Mouse (Mus musculus) thymus, postnatal 0 days (tissue): ENCODE results near the gene Ndp. TPM values are rescaled to one million over a fixed set of nuclear protein-coding genes. Genes with fewer than 3 reads are reported as not detected.

Source experiments
- DNase-seq: peaks from one replicate; pipeline ENCODE4 v3.0.0-alpha.2; 2015; ENCODE audit warnings: low spot score
- polyA plus RNA-seq: library from polyadenylated mRNA; unstranded; fragments of >200 nt; fragmentation: Nextera tagmentation; extraction: Ambion mirVana; gene quantifications from 2 replicates; pipeline ENCODE4 v1.2.1, GENCODE M21; 2015

The Ndp gene
- polyA plus RNA-seq, result 0.07 TPM in 1 of 2 replicates, not detected in the other

DNA sequence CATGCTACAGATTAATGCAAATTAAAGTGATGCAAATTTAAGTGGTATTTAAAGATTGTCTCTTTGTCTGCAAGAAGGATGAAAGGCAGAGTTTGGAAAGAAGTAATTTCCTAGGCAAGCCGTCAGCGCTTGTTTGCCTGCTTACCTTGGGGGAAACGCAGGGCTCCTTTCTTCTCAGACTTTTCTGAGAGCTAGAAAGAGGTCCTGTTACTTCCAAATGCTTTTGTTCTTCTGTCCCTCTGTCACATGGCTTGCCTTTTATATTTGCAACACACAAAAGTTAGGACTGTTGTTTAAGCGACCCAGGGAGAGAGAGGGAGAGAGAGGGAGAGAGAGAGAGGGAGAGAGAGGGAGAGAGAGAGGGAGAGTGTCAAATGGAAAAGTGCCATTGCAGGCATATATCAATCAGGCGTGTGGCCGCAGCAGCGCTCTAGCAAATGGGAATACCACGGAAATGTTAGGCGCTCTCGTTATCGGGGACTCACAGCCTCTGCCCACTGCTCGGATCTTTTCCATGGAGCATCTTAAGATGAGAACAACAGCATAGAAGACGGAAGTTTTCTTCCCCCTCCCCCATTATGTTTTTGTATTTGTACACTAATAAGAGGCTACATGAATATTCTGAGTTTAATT lies at the start of gene Ndp:
Gene Ndp (minus strand): TSS at position 534 of the 633 bp plus-strand sequence.
- DNase-seq, result no peak

DNA sequence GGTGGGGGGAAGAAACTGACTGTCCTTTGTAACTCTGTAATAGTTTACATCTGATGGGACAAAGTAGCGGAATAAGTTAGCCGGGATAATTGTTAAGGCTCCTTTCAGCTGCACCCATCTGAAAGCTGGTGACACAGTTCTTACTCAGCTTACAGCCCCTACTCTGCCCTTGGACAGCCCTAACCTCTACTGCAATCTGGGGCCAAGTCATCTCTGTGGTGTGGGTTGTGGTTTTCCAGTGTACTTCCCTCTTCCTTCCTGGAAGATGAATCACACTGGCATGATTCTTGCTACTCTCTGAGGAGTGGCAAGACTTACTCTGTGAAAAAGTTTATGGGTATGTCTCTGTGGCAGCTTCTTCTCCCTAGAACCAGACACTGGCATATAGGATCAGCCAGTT lies 43.2 kb upstream of the Ndp start:
- no peak for DNase-seq

DNA sequence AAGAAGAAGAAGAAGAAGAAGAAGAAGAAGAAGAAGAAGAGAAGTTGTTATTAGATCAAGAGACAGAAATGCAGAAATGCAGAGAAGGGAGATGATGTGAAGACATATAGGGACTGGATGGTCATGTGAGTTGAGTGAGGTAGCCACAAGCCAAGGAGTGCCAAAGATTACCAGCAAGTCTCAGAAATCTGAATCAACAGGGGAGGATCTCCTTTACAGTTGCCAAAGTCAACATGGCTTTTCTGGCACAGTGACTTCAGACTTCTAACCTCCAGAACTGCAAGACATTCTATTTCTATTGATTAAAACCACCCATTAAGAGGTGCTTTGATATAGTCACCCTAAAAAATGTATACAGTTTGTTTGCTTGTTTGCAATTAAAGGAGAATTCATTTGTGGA lies 6.4 kb upstream of the Ndp start:
- no peak for DNase-seq

DNA sequence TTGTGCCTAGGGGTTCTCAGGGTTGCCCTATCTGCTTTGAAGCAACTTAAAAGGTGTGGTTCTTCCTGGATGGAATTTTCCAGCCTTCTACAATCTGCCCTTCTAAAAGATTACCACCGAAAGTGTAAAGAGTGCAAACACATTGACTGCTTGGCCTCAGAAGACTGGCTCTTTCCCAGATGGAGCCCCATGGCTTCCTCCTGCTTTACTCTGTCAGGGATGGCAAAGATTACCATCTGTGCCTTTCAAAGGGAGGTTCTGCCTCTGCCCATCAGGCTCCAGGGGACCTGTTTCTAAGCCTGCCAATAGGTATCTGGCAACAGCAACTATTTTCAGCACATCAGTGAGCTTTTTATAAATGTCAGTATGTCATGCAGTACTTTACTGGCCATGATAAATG lies 1.5 kb upstream of the Ndp start:
- no peak for DNase-seq

DNA sequence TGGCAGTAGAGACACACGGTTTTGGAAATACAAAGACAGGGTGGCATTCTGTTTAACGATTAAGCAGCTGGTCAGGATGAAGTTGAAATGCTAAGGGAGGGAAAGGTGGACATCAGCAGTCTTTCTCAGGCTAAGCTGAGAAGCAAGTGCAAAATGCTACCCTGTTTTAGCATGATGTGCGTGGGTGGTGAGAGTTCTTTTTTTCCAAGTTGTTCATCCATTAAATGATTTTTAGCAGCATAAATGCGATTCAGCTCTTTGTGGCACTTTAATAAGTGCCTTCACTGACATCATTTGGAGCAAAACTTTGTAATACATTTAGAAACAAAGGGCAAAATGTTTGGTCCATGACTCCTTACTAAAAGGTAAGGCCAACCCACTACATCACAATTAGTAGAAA lies 337 bp upstream of the Ndp start:
- no peak for DNase-seq

DNA sequence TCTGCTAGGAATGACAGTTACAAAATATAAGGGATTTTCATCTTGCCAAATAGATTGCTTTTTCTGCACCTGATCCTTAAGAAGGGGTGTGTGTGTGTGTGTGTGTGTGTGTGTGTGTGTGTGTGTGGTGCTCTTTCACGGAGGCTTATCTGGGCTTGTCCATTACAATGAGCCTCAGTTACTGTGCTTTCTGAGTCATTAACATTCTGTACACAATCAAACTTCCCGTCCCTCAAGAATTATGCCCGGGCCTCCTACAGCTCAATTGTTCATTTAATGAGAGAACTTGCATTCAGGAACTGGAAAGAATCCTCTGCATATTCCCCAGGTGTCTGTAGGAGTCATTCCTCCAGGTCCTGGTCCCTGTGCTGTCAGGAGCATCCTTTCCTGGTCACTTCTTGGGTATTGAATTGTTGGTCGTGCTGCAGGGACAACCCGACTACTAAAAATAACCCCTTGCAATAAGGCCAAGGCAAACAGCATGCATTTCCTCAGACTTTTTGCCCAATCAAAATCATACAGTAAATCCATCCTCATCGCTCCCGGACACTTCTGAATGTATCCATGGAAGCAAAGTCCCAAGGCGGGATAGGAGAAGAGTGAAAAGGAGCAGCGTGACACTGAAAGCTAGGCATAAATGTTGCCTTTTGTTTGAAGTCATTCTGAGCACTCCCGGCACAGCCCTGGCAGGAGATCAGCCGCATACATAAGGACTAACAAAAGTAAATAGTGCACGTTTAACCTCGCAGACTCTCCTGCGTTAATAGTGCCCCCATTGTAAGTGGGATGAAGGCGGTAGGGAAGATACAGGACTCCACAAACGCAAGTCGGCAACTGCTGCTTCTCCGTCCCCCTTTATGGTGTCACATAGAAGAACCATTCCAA lies 1.1 kb downstream of the Ndp start:
- no peak for DNase-seq

DNA sequence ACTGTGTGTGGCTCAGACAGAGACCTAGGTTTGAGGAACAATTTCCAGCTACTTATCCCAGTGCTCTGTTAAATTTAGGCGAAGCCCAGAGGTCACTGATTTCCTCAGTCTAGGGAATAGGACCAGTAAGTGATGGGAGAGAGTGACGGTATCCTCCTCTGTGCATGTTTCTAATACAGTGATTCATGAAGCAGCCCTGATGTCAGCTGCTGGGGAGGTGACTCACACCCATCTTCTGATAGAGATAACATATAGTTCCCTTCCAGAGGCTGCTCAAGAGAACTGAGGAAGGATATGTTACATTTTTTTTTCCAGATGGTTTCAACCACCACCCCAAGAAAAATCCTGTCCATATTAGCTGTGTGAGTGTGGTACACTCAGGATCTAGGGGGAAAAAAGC lies 2.9 kb downstream of the Ndp start:
- no peak for DNase-seq

DNA sequence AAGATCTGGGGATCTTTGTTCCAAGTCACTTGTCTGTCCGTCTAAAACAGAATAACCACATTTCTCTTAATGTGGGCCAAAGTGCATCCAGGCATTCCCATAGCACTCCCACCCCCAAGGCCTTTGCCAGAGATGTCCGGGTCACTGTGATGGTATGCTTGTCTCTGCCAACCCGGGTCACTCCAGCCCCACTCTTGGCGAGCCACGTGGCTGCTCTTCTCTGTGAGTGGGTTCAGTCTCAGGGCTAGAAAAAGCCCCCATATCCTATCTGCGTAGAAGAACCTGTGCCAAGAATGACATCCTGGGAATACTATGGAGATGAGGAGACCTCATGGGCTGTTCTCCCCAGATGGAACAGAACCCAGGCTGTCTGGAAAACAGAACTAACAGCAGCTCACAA lies 4.0 kb downstream of the Ndp start:
- DNase-seq, result no peak

DNA sequence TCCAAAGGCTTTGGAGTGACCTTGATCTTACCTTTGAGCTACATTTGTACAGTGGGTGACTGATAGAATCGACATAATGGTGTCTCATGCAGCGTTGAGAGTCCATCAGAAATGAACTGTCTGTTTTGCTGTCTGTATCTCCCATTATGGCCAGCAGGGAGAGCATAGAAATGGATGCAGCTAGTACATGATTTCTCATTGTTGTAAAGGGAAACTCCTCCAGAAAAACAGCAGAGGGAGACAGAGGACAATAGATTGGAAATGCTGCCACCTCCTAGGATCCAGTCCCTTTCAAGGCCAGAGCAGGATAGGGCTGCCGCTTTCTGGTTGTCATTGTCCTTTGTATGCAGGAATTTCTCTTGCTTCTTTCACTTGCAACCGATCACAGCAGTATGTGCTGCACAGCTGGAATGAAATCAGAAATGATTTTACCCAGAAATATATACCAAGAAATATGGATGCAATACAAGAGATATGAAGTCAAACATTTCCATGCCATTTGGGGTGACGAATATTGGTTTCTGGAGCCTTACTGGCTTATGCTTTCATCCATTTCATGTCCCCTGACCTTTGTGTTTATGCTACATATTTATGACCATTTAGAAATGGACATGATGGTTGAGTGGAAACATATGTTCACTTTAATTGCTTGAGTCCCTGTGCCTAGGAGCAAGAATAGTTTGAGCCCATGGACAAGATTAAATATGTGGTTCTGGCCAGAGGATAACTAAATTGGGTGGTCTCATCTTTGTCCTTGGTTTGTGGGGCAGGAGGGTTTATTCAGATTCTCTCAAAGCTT lies 17.0 kb downstream of the Ndp start:
- no peak for DNase-seq

DNA sequence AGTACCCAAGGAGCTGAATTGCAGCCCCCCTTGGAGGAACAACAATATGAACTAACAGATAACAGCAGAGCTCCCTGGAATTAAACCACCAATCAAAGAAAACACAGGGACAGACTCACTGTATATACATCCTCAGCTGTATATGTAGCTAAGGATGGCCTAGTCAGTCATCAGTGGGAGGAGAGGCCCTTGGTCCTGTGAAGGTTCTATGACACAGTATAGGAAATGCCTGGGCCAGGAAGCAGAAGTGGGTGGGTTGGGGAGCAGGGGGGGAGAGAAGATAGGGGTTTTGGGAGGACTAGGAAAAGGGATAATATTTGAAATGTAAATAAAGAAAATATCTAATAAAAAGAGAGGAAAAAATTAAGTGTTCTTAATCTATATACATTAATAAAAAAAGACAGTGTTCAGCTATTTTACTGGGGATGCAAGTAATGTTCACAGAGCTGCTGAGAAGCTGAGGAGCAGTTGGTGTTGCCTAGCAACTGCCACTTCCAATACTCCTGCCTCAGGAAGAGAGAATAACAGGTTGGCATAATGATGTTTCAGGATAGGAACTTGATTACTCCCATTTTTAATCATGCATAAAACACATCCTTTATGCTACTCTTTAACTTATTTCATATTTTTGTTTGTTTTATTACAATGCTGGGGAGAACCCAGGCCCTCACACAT lies 43.8 kb downstream of the Ndp start:
- no peak for DNase-seq

DNA sequence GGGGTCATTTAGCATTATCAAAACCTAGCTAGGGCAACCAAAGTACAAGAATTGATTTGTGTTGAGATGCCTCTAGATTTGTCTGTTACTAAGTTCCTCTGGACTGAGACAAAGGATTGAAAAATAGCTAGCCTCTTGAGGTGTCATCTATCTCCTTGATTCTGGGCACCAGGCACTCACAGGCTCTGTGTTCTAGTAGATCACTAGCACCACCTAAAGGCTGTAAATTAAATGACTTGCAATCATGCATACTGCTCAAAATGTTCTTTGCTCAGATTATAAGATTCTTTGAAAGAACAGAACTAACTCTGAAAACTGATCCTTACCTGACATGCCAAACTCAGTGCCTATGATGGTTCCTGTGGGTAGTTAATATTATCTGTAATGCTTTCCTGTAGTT lies 51.3 kb downstream of the Ndp start:
- no peak for DNase-seq

DNA sequence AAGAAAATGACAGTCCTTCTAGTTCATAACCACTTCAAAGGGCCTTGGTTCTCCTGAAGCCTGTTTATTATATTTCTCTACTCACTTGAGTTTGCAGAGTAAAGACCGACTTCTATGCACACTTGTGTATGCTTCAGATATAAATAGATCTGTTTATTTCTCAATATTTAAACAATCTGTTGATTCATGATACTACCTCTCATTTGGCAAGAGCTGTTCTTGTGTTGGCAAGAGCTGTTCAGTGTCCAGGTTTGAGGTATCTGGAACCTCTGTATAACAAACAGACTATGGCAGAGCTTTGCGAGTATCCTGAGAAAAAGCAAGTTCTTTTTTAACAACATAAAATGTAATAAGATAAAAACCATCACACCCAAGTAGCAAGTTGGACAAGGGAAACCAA lies 65.5 kb downstream of the Ndp start:
- no peak for DNase-seq

DNA sequence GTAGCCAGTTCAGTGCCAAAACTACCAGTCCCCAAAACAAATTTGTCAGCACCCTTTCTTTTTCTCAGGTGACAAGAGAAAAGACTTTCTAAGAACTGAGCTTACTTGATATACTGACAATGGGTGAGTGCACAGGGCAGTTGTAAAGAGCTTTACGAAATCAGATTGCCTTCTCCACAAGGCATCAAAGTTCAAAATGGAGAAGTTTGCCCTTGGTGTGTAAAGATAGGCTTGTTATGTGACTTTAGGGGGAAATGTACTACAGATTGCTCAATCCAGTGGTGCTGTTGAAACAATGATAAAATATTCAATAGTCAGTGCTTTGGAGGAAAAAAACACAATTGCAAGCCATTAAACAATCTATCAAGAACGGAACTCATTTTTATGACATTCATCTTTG lies 70.1 kb downstream of the Ndp start:
- DNase-seq, result no peak

DNA sequence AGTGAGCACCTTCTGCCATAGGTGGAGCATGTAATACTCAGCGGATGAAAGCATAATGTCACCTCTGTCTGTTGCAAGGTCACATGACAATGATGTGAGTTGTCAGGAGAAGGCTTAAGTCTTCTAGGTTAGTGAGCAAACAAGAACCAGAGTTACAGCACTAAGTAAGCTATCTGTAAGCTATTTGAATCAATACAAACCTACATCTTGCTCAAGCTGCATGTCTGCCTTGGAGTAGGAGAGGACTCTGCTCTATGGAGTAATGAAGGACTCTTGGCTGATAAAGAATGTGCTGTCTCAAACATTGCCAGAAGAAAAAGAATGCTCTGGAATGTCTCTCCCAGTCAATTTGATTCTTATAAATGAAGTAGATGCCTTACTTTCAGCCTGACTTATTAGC lies 74.3 kb downstream of the Ndp start:
- DNase-seq, result no peak

DNA sequence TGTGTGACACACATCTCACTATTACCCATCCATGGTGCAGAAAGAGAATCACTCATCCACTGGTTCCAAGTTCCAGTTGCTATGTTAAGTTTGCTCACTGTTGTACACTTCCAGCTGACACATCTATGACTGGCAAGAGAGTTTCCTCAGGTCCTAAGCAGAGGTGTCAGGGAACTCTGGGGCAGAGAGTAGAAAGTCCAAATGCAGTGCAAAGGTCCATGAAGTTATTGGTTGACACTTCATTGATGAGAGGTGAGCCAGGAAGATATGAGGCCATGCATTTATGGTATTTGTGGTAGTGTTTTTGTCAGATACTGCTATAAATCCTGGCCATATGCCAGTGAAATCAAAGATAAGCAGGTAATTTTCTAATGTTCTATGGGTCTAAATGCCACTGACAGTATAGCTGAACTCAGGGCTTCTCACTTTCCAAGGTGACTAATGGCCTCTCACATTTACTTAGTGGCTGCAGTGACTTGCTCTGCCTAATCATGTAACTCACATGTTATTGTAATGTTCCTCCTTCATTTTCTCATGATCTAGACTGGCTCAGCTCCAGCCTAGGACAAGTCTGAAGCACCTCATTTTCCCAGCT lies 75.0 kb downstream of the Ndp start:
- no peak for DNase-seq

Other genes starting within 250 kb of the Ndp start
- 0.37 and 0.62 TPM in 2 replicates for gene Maob, start 94.4 kb downstream of the Ndp start, polyA plus RNA-seq